Mouse (Mus musculus): Measurements from ENCODE around the gene Atp11b. TPM values are rescaled to one million over a fixed set of nuclear protein-coding genes. Genes with fewer than 3 reads are reported as not detected.

Atp11b gene
- polyA plus RNA-seq, 1 experiment from 2014 or later, result 39.7 TPM

DNA sequence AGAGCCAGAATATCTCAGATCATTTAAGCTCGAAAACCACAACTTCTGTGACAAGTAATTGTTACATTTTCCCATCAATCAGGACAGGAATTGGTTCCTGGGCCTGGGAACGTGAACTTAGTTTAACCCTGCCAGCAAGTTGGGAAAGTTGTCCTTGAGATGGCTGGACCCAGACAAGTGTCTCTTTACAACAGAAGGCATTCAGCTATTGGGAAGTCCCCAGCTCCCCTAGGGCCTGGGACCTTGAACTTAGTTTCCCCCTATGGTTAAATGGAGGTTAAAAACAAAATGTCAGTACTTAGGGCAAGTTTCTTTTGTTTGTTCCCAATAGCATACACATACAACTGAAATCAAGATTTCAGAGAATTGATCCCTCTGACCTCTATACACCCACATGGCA lies 2.2 kb upstream of the Atp11b start:
- Histone ChIP-seq H3K9ac (ENCODE audit: low read depth, low read length) (no peak overlapping the region), H3K36me3 (ENCODE audit: control insufficient read depth, insufficient read depth, low read length) (no peaks in the 10 kb centered on the region), H3K9me3 (ENCODE audit: control insufficient read depth, low read length) (no peaks in the 10 kb centered on the region), H3K4me2 (replicated peaks; ENCODE audit: low read depth, low read length) (no peak overlapping the region), H3K27me3 (ENCODE audit: control insufficient read depth, insufficient read depth, low read length) (no peaks in the 10 kb centered on the region), H3K4me3 (ENCODE audit: low read length) (no peak overlapping the region), H3K27ac (ENCODE audit: low read depth, low read length) (no peak overlapping the region), H3K4me1 (ENCODE audit: control insufficient read depth, insufficient read depth, low read length) (no peaks in the 10 kb centered on the region; the same call in 1 of the 2 replicates)
- WGBS, result 52% methylated on average over 2 of the region's 2 CpGs
- no peak for ATAC-seq (ENCODE audit: low FRiP score, low TSS enrichment)

DNA sequence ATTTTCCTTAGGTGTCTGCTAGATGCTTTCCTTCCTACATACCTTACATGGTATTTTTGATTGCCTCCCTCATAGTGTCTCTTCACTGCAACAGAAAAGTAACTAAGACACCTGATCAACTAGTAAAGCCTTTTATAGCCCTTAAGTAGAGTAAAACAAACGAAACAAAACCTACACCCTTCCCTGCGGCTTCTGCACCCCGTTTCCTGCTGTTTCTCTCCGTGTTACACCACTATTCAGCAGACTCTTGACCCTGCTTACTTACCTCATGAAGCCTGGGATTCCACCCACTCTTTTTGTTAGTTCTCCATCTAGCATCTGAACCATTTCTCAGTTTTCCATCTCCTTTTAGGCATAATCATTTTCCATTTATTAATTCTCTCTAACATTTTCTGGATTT lies 8.8 kb downstream of the Atp11b start:
- WGBS, result 43% methylated on average over 4 of the region's 4 CpGs
- Histone ChIP-seq H3K4me1 (ENCODE audit: control insufficient read depth, insufficient read depth, low read length) (no peaks in the 10 kb centered on the region), H3K36me3 (ENCODE audit: control insufficient read depth, insufficient read depth, low read length) (no peaks in the 10 kb centered on the region), H3K27ac (ENCODE audit: low read depth, low read length) (no peak overlapping the region), H3K27me3 (ENCODE audit: control insufficient read depth, insufficient read depth, low read length) (no peaks in the 10 kb centered on the region), H3K9ac (ENCODE audit: low read depth, low read length) (no peak overlapping the region), H3K4me3 (ENCODE audit: low read length) (no peak overlapping the region), H3K9me3 (ENCODE audit: control insufficient read depth, low read length) (no peaks in the 10 kb centered on the region), H3K4me2 (replicated peaks; ENCODE audit: low read depth, low read length) (no peak overlapping the region)
- ATAC-seq (ENCODE audit: low FRiP score, low TSS enrichment), result no peak

DNA sequence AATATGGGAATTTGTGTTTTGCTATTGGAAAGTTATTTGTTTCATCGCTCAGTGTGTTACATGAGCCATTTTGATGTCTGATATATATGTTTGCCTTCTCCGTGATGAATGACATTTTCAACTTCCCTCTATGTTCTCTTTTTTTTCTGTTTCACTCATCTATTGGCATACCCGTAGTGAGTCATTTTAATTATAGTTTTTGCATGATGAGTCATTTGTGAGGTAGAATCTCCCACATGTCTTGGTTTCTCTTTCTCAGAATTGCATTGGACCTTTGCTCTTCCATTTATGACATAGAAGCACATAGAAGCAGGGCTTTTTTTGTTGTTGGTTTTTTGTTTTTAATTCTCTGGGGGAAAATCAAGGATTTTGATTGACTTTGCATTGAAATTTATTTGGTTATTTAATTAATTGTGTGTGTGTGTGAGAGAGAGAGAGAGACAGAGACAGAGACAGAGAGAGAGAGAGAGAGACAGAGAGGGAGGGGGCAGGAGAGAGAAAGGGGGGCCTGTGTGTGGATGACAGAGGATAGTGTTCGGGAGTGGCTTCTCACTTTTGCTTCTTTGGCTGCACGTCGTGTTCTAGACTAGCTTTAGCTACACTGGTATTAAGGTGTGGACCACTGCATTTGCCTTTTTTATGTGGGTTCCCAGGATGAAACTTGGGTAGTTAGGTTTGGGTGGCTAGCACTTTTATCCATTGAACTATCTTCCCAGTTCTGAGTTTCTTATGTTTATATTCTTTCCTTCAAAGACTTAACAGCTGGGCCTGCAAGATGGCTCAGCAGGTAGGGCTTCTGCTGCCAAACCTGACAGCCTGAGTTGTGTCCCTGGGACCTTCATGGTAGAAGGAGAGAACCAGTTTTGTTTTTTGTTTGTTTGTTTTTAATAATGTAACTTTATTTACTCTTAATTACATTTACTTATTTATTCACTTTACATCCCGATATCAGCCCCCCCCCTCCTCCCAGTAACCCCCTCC lies 11.0 kb downstream of the Atp11b start:
- H3K9me3 ChIP-seq (ENCODE audit: control insufficient read depth, low read length), result 0 out of 2 replicates have a peak, but pooled peaks cover 3% of the 10 kb centered on the region
- H3K4me3 ChIP-seq (ENCODE audit: low read length), result no peak overlapping the region
- no peaks in the 10 kb centered on the region for H3K36me3 ChIP-seq (ENCODE audit: control insufficient read depth, insufficient read depth, low read length)
- ATAC-seq (ENCODE audit: low FRiP score, low TSS enrichment), result no peak
- H3K9ac ChIP-seq (ENCODE audit: low read depth, low read length), result no peak overlapping the region
- H3K4me2 ChIP-seq (replicated peaks; ENCODE audit: low read depth, low read length), result no peak overlapping the region
- no peak overlapping the region for H3K27ac ChIP-seq (ENCODE audit: low read depth, low read length)
- WGBS, result 78% methylated on average over 7 of the region's 7 CpGs
- H3K27me3 ChIP-seq (ENCODE audit: control insufficient read depth, insufficient read depth, low read length), result no peaks in the 10 kb centered on the region
- no peaks in the 10 kb centered on the region for H3K4me1 ChIP-seq (ENCODE audit: control insufficient read depth, insufficient read depth, low read length)

DNA sequence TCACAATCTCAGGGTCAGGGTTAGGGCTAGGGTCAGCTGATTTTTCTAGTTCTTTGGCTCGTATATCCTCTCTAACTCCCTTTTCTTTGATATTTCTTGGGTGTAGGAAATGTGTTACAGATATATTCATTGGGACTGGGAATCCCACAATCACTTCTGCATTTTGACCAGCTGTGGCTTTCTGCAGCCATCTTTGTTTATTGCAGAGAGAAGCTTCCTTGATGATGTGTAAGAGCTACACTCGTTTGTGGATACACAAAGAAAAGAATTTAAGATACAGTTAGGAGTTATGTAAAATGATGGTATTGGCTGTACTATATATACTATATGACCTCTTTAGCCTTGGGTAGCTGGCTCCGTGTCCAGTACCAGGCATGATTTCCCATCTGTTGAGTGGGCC lies 25.8 kb downstream of the Atp11b start:
- Histone ChIP-seq H3K9ac (ENCODE audit: low read depth, low read length) (no peak overlapping the region), H3K4me2 (replicated peaks; ENCODE audit: low read depth, low read length) (no peak overlapping the region), H3K4me1 (ENCODE audit: control insufficient read depth, insufficient read depth, low read length) (no peaks in the 10 kb centered on the region), H3K27me3 (ENCODE audit: control insufficient read depth, insufficient read depth, low read length) (no peaks in the 10 kb centered on the region), H3K4me3 (ENCODE audit: low read length) (no peak overlapping the region), H3K36me3 (ENCODE audit: control insufficient read depth, insufficient read depth, low read length) (no peaks in the 10 kb centered on the region), H3K9me3 (ENCODE audit: control insufficient read depth, low read length) (no peaks in the 10 kb centered on the region), H3K27ac (ENCODE audit: low read depth, low read length) (no peak overlapping the region)
- 73% methylated on average over 3 of the region's 3 CpGs for WGBS
- no peak for ATAC-seq (ENCODE audit: low FRiP score, low TSS enrichment)

DNA sequence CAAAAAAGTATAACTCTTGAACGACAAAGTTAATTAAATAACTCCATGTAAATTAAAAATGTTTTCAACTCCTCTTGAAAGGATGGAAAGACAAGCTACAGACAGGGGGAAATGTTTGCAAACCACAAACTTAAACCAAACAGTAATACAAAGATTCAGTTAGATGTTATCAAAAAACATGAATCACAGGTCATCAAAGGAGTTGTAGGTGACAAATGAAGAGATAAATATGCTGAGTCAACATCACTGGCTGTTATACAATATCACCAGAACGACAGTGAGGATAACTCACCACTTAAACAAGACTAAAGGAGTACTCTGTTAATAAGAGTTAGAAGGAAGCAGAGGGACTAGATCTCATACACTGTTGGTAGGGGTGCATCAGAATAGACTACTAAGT lies 48.1 kb downstream of the Atp11b start:
- no peak overlapping the region for H3K9ac ChIP-seq (ENCODE audit: low read depth, low read length)
- no peak overlapping the region for H3K27ac ChIP-seq (ENCODE audit: low read depth, low read length)
- H3K36me3 ChIP-seq (ENCODE audit: control insufficient read depth, insufficient read depth, low read length), result peaks cover 21% of the 10 kb centered on the region
- no peak overlapping the region for H3K4me3 ChIP-seq (ENCODE audit: low read length)
- no peak overlapping the region for H3K4me2 ChIP-seq (replicated peaks; ENCODE audit: low read depth, low read length)
- H3K4me1 ChIP-seq (ENCODE audit: control insufficient read depth, insufficient read depth, low read length), result no peaks in the 10 kb centered on the region
- no peaks in the 10 kb centered on the region for H3K9me3 ChIP-seq (ENCODE audit: control insufficient read depth, low read length)
- WGBS, result 90% methylated on average over 2 of the region's 2 CpGs
- no peaks in the 10 kb centered on the region for H3K27me3 ChIP-seq (ENCODE audit: control insufficient read depth, insufficient read depth, low read length)
- no peak for ATAC-seq (ENCODE audit: low FRiP score, low TSS enrichment)

DNA sequence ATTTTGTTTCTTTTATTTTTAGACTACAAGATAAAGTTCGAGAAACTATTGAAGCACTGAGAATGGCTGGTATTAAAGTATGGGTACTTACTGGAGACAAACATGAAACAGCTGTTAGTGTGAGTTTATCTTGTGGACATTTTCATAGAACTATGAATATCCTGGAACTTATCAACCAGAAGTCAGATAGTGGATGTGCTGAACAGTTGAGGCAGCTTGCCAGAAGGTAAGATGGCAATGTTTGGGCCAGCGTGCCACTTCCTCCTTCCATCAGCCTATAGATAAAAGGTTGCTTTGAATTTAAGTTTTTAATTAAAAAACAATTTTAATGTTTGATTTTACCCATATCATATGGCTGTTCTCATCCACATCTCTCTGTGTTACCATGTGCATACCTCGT lies 66.0 kb downstream of the Atp11b start:
- Histone ChIP-seq H3K4me1 (ENCODE audit: control insufficient read depth, insufficient read depth, low read length) (no peaks in the 10 kb centered on the region), H3K27ac (ENCODE audit: low read depth, low read length) (no peak overlapping the region), H3K9ac (ENCODE audit: low read depth, low read length) (no peak overlapping the region), H3K4me3 (ENCODE audit: low read length) (no peak overlapping the region), H3K36me3 (ENCODE audit: control insufficient read depth, insufficient read depth, low read length) (peaks cover 10% of the 10 kb centered on the region; the same call in 1 of the 2 replicates), H3K9me3 (ENCODE audit: control insufficient read depth, low read length) (no peaks in the 10 kb centered on the region), H3K27me3 (ENCODE audit: control insufficient read depth, insufficient read depth, low read length) (no peaks in the 10 kb centered on the region), H3K4me2 (replicated peaks; ENCODE audit: low read depth, low read length) (no peak overlapping the region)
- no peak for ATAC-seq (ENCODE audit: low FRiP score, low TSS enrichment)
- WGBS, result 96% methylated on average over 3 of the region's 3 CpGs

DNA sequence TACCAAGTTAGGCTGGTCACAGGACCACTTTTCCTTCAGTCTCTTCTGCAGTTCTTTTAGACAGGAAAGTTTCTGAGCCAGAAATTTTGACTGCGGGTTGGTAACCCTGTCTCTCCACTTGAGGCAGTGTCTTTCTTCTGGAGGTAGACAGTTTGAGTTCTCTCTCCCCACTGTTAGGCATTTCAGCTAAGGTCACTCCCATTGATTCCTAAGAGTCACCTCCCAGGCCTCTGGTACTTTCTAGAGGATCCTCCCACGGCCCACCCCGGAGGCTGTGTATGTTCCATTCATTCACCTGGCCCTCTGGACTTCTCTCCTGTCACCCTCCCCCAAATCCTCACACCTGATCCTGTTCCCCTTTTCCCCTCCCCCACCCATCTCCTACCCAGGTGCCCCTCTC lies 68.1 kb downstream of the Atp11b start:
- no peaks in the 10 kb centered on the region for H3K4me1 ChIP-seq (ENCODE audit: control insufficient read depth, insufficient read depth, low read length)
- no peaks in the 10 kb centered on the region for H3K27me3 ChIP-seq (ENCODE audit: control insufficient read depth, insufficient read depth, low read length)
- no peak for ATAC-seq (ENCODE audit: low FRiP score, low TSS enrichment)
- no peak overlapping the region for H3K4me2 ChIP-seq (replicated peaks; ENCODE audit: low read depth, low read length)
- H3K9me3 ChIP-seq (ENCODE audit: control insufficient read depth, low read length), result no peaks in the 10 kb centered on the region
- 87% methylated on average over 3 of the region's 3 CpGs for WGBS
- no peak overlapping the region for H3K4me3 ChIP-seq (ENCODE audit: low read length)
- H3K9ac ChIP-seq (ENCODE audit: low read depth, low read length), result no peak overlapping the region
- peaks cover 10% of the 10 kb centered on the region; the same call in 1 of the 2 replicates for H3K36me3 ChIP-seq (ENCODE audit: control insufficient read depth, insufficient read depth, low read length)
- H3K27ac ChIP-seq (ENCODE audit: low read depth, low read length), result no peak overlapping the region

DNA sequence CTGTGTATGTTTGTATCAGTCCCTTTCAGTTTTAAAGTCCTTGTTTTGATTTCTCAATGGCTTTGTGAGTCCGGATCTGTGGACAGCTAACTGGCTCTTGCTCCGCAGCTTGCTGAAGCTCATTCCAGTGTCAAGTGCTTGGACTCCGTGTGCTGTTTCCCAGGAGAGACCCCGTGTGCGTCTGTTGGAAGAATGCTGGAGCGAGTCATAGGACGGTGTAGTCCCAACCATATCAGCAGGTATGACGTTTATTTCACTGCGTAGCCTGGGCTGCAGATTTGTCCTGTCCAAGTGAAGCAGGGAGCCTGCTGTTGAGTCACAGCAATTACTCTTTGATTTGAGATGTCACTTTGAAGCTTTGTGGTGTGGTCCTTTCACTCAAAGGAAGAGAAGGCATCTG lies 95.4 kb downstream of the Atp11b start:
- Histone ChIP-seq H3K9ac (ENCODE audit: low read depth, low read length) (no peak overlapping the region), H3K9me3 (ENCODE audit: control insufficient read depth, low read length) (no peaks in the 10 kb centered on the region; the same call in 1 of the 2 replicates), H3K27ac (ENCODE audit: low read depth, low read length) (no peak overlapping the region), H3K4me1 (ENCODE audit: control insufficient read depth, insufficient read depth, low read length) (no peaks in the 10 kb centered on the region), H3K36me3 (ENCODE audit: control insufficient read depth, insufficient read depth, low read length) (peaks cover 2% of the 10 kb centered on the region; the same call in 1 of the 2 replicates), H3K27me3 (ENCODE audit: control insufficient read depth, insufficient read depth, low read length) (no peaks in the 10 kb centered on the region), H3K4me2 (replicated peaks; ENCODE audit: low read depth, low read length) (no peak overlapping the region), H3K4me3 (ENCODE audit: low read length) (no peak overlapping the region)
- 95% methylated on average over 9 of the region's 9 CpGs for WGBS
- no peak for ATAC-seq (ENCODE audit: low FRiP score, low TSS enrichment)

DNA sequence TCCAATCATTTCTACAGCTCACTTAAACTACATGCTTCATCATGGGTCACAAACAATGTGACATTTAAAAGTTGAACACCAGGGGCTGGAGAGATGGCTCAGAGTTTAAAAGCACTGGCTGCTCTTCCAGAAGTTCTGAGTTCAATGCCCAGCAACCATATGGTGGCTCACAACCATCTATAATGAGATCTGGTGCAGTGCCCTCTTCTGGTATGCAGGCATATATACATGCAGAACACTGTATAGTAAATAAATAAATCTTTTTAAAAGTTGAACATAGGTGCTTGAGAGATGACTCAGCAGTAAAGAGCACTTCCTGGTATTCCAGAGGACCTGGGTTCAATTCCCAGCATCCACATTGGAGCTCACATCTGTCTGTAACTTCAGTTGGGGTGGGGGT lies 129.4 kb downstream of the Atp11b start:
- Histone ChIP-seq H3K9ac (ENCODE audit: low read depth, low read length) (no peak overlapping the region), H3K9me3 (ENCODE audit: control insufficient read depth, low read length) (no peaks in the 10 kb centered on the region), H3K36me3 (ENCODE audit: control insufficient read depth, insufficient read depth, low read length) (no peaks in the 10 kb centered on the region), H3K4me3 (ENCODE audit: low read length) (no peak overlapping the region), H3K27me3 (ENCODE audit: control insufficient read depth, insufficient read depth, low read length) (no peaks in the 10 kb centered on the region), H3K4me1 (ENCODE audit: control insufficient read depth, insufficient read depth, low read length) (no peaks in the 10 kb centered on the region), H3K4me2 (replicated peaks; ENCODE audit: low read depth, low read length) (no peak overlapping the region), H3K27ac (ENCODE audit: low read depth, low read length) (no peak overlapping the region)
- ATAC-seq (ENCODE audit: low FRiP score, low TSS enrichment), result no peak

Data from kidney, embryonic 14.5 days (tissue).